Mouse (Mus musculus) limb, embryonic 10.5 days (tissue): Measurements from ENCODE around the gene Ube4a. TPM values are rescaled to one million over a fixed set of nuclear protein-coding genes. Genes with fewer than 3 reads are reported as not detected.

Experiments
- DNase-seq: peaks from one replicate; pipeline ENCODE4 v3.0.0-alpha.2; 2017; ENCODE audit warnings: low spot score
- H3K27ac ChIP-seq: fragments of 300-500 bp; sonication (generic); 2 replicates; pipeline ENCODE4 v1.5.1; 2016; ENCODE audit warnings: mild to moderate bottlenecking
- H3K27me3 ChIP-seq: fragments of 300-500 bp; sonication (generic); 2 replicates; pipeline ENCODE4 v1.6.1; 2016; ENCODE audit warnings: low read depth, mild to moderate bottlenecking; ENCODE audit not compliant: poor library complexity, severe bottlenecking
- H3K36me3 ChIP-seq: fragments of 300-500 bp; sonication (generic); 2 replicates; pipeline ENCODE4 v1.6.1; 2016; ENCODE audit warnings: mild to moderate bottlenecking, moderate library complexity
- H3K4me1 ChIP-seq: fragments of 300-500 bp; sonication (generic); 2 replicates; pipeline ENCODE4 v1.6.1; 2016
- H3K4me3 ChIP-seq: fragments of 300-500 bp; sonication (generic); 2 replicates; pipeline ENCODE4 v1.5.1; 2016; ENCODE audit warnings: mild to moderate bottlenecking, moderate library complexity
- H3K9me3 ChIP-seq: fragments of 300-500 bp; sonication (generic); replicated peaks from 2 replicates; pipeline ENCODE4 v1.6.1; 2016; ENCODE audit warnings: mild to moderate bottlenecking
- WGBS: fragments of 180-500 bp; shearing (Covaris S2); methylation state at CpG from one replicate; pipeline ENCODE4 v1.1.7; 2016; 5-methylcytosine and 5-hydroxymethylcytosine counted together
- polyA plus RNA-seq: library from polyadenylated mRNA; unstranded; fragments of >200 nt; fragmentation: Nextera tagmentation; extraction: Ambion mirVana; gene quantifications from 2 replicates; pipeline ENCODE4 v1.2.1, GENCODE M21; 2016

Ube4a gene
- polyA plus RNA-seq, result 20.4 and 24.2 TPM in 2 replicates

- peaks cover 17% of the 10 kb centered on the region for H3K4me1 ChIP-seq
- WGBS, result under 1% methylated on average over 39 of the region's 39 CpGs
- no peaks in the 10 kb centered on the region for H3K9me3 ChIP-seq
- peak within 1 kb of the TSS; percentile 72 for H3K27ac ChIP-seq
- peak; percentile 100 for DNase-seq
- H3K4me3 ChIP-seq, result peak within 1 kb of the TSS; percentile 66
- no peaks in the 10 kb centered on the region for H3K27me3 ChIP-seq
- H3K36me3 ChIP-seq, result peaks cover 16% of the 10 kb centered on the region
These were observed at the start of gene Ube4a for GRCm38 (mm10) chr9:44965126-44965832. Ube4a (minus strand) TSS chr9:44965600.

- 50% methylated on average over 2 of the region's 2 CpGs for WGBS
- H3K27ac ChIP-seq, result no peak overlapping the region
- H3K36me3 ChIP-seq, result no peaks in the 10 kb centered on the region
- H3K27me3 ChIP-seq, result 0 out of 2 replicates have a peak, but pooled peaks cover 6% of the 10 kb centered on the region
- H3K9me3 ChIP-seq, result no peaks in the 10 kb centered on the region
- DNase-seq, result no peak
- H3K4me1 ChIP-seq, result no peaks in the 10 kb centered on the region
- no peak overlapping the region for H3K4me3 ChIP-seq
These were observed 49.5 kb upstream of the Ube4a start for GRCm38 (mm10) chr9:45014879-45015278.

- Histone ChIP-seq H3K9me3 (no peaks in the 10 kb centered on the region), H3K4me3 (no peak overlapping the region), H3K4me1 (no peaks in the 10 kb centered on the region), H3K36me3 (no peaks in the 10 kb centered on the region), H3K27me3 (0 out of 2 replicates have a peak, but pooled peaks cover 6% of the 10 kb centered on the region), H3K27ac (no peak overlapping the region)
- no peak for DNase-seq
- WGBS, result 58% methylated on average over 6 of the region's 6 CpGs
These were observed 45.9 kb upstream of the Ube4a start for GRCm38 (mm10) chr9:45011291-45011690.

- Histone ChIP-seq H3K27me3 (0 out of 2 replicates have a peak, but pooled peaks cover 6% of the 10 kb centered on the region), H3K4me1 (no peaks in the 10 kb centered on the region), H3K9me3 (no peaks in the 10 kb centered on the region), H3K4me3 (no peak overlapping the region), H3K27ac (no peak overlapping the region), H3K36me3 (no peaks in the 10 kb centered on the region)
- 74% methylated on average over 4 of the region's 4 CpGs for WGBS
- no peak for DNase-seq
These were observed 45.1 kb upstream of the Ube4a start for GRCm38 (mm10) chr9:45010461-45010860.

- 88% methylated on average over 19 of the region's 19 CpGs for WGBS
- no peak within 1 kb of the TSS for H3K27ac ChIP-seq
- H3K27me3 ChIP-seq, result 0 out of 2 replicates have a peak, but pooled peaks cover 6% of the 10 kb centered on the region
- no peak within 1 kb of the TSS for H3K4me3 ChIP-seq
- H3K4me1 ChIP-seq, result no peaks in the 10 kb centered on the region
- no peaks in the 10 kb centered on the region for H3K9me3 ChIP-seq
- H3K36me3 ChIP-seq, result no peaks in the 10 kb centered on the region
- no peak for DNase-seq
These were observed 44.0 kb upstream of the Ube4a start, which contains the start of gene Cd3e for GRCm38 (mm10) chr9:45009180-45010078. Cd3e (minus strand) TSS chr9:45009627.

- Histone ChIP-seq H3K27ac (no peak overlapping the region), H3K4me3 (no peak overlapping the region), H3K9me3 (no peaks in the 10 kb centered on the region), H3K36me3 (no peaks in the 10 kb centered on the region), H3K4me1 (no peaks in the 10 kb centered on the region), H3K27me3 (0 out of 2 replicates have a peak, but pooled peaks cover 6% of the 10 kb centered on the region)
- DNase-seq, result no peak
- 89% methylated on average over 4 of the region's 4 CpGs for WGBS
These were observed 42.9 kb upstream of the Ube4a start for GRCm38 (mm10) chr9:45008342-45008741.

GRCm38 (mm10) chr9:45007404-45007803, 42.0 kb upstream of the Ube4a start:
- H3K9me3 ChIP-seq, result no peaks in the 10 kb centered on the region
- no peak for DNase-seq
- 80% methylated on average over 12 of the region's 12 CpGs for WGBS

GRCm38 (mm10) chr9:45000249-45000648, 34.8 kb upstream of the Ube4a start:
- H3K27me3 ChIP-seq, result no peaks in the 10 kb centered on the region
- H3K36me3 ChIP-seq, result no peaks in the 10 kb centered on the region
- H3K27ac ChIP-seq, result no peak overlapping the region
- no peak overlapping the region for H3K4me3 ChIP-seq
- 71% methylated on average over 3 of the region's 3 CpGs for WGBS
- H3K9me3 ChIP-seq, result no peaks in the 10 kb centered on the region
- H3K4me1 ChIP-seq, result no peaks in the 10 kb centered on the region
- no peak for DNase-seq

More at GRCm38 (mm10) chr9:45007404-45007803, 42.0 kb upstream of the Ube4a start:
- no peak overlapping the region for H3K27ac ChIP-seq
- H3K4me1 ChIP-seq, result no peaks in the 10 kb centered on the region
- no peak overlapping the region for H3K4me3 ChIP-seq
- H3K27me3 ChIP-seq, result 0 out of 2 replicates have a peak, but pooled peaks cover 6% of the 10 kb centered on the region
- H3K36me3 ChIP-seq, result no peaks in the 10 kb centered on the region

GRCm38 (mm10) chr9:44999776-45000175, 34.4 kb upstream of the Ube4a start:
- H3K9me3 ChIP-seq, result no peaks in the 10 kb centered on the region
- no peaks in the 10 kb centered on the region for H3K36me3 ChIP-seq
- H3K4me1 ChIP-seq, result no peaks in the 10 kb centered on the region
- DNase-seq, result no peak
- H3K27ac ChIP-seq, result no peak overlapping the region
- H3K27me3 ChIP-seq, result no peaks in the 10 kb centered on the region
- H3K4me3 ChIP-seq, result no peak overlapping the region
- WGBS, result 79% methylated on average over 5 of the region's 5 CpGs

- Histone ChIP-seq H3K4me3 (no peak overlapping the region), H3K27ac (no peak overlapping the region), H3K36me3 (no peaks in the 10 kb centered on the region), H3K4me1 (no peaks in the 10 kb centered on the region), H3K9me3 (no peaks in the 10 kb centered on the region), H3K27me3 (no peaks in the 10 kb centered on the region)
- WGBS, result 67% methylated on average over 6 of the region's 6 CpGs
- DNase-seq, result no peak
These were observed 33.8 kb upstream of the Ube4a start for GRCm38 (mm10) chr9:44999171-44999570.

- WGBS, result 78% methylated on average over 11 of the region's 11 CpGs
- Histone ChIP-seq H3K36me3 (no peaks in the 10 kb centered on the region), H3K9me3 (no peaks in the 10 kb centered on the region), H3K4me1 (no peaks in the 10 kb centered on the region), H3K4me3 (no peak overlapping the region), H3K27ac (no peak overlapping the region), H3K27me3 (no peaks in the 10 kb centered on the region)
- DNase-seq, result no peak
These were observed 32.7 kb upstream of the Ube4a start for GRCm38 (mm10) chr9:44998138-44998537.

- no peak for DNase-seq
- no peaks in the 10 kb centered on the region for H3K4me1 ChIP-seq
- H3K9me3 ChIP-seq, result no peaks in the 10 kb centered on the region
- H3K27me3 ChIP-seq, result no peaks in the 10 kb centered on the region
- H3K4me3 ChIP-seq, result no peak overlapping the region
- WGBS, result 96% methylated on average over 7 of the region's 7 CpGs
- H3K36me3 ChIP-seq, result no peaks in the 10 kb centered on the region
- H3K27ac ChIP-seq, result no peak overlapping the region
These were observed 31.2 kb upstream of the Ube4a start for GRCm38 (mm10) chr9:44996590-44996989.

GRCm38 (mm10) chr9:44994962-44995361, 29.6 kb upstream of the Ube4a start:
- WGBS, result 75% methylated on average over 4 of the region's 4 CpGs
- DNase-seq, result no peak
- H3K36me3 ChIP-seq, result no peaks in the 10 kb centered on the region
- no peaks in the 10 kb centered on the region for H3K4me1 ChIP-seq
- no peak overlapping the region for H3K4me3 ChIP-seq
- H3K27ac ChIP-seq, result no peak overlapping the region
- no peaks in the 10 kb centered on the region for H3K27me3 ChIP-seq
- H3K9me3 ChIP-seq, result no peaks in the 10 kb centered on the region
